Mouse (Mus musculus) skeletal muscle tissue, postnatal 0 days (tissue): Measurements from ENCODE around the gene Fabp1. TPM values are rescaled to one million over a fixed set of nuclear protein-coding genes. Genes with fewer than 3 reads are reported as not detected.

Experiments
- polyA plus RNA-seq: library from polyadenylated mRNA; unstranded; fragments of >200 nt; fragmentation: Nextera tagmentation; extraction: Ambion mirVana; gene quantifications from 2 replicates; pipeline ENCODE4 v1.2.1, GENCODE M21; 2015

Fabp1 gene
- 1.4 and 4.4 TPM in 2 replicates for polyA plus RNA-seq

GRCm38 (mm10) chr6:71199612-71200011, at the start of gene Fabp1:
TSS of gene Fabp1 (plus strand) at chr6:71199827.

Other genes starting within 250 kb of the Fabp1 start
- 0.18 TPM in 1 of 2 replicates, not detected in the other for gene Foxi3, start 243.3 kb upstream of the Fabp1 start, polyA plus RNA-seq
- 8.5 and 9.3 TPM in 2 replicates for gene Thnsl2, start 55.4 kb upstream of the Fabp1 start, polyA plus RNA-seq
- gene Krcc1, start 71.8 kb downstream of the Fabp1 start, polyA plus RNA-seq = 59.0 and 62.1 TPM in 2 replicates
- gene Smyd1, start 122.4 kb downstream of the Fabp1 start, polyA plus RNA-seq = 53.5 and 55.4 TPM in 2 replicates
- gene Cd8b1, start 123.0 kb downstream of the Fabp1 start, polyA plus RNA-seq = 0.13 TPM in 1 of 2 replicates, not detected in the other
- gene Cd8a, start 173.6 kb downstream of the Fabp1 start, polyA plus RNA-seq = not detected in 2 replicates
- gene Rmnd5a, start 240.8 kb downstream of the Fabp1 start, polyA plus RNA-seq = 8.0 and 9.0 TPM in 2 replicates